Mouse (Mus musculus): ENCODE results near the gene Ethe1. TPM values are rescaled to one million over a fixed set of nuclear protein-coding genes. Genes with fewer than 3 reads are reported as not detected.

Ethe1 gene
- total RNA-seq, 2 experiments from 2014 or later = 9.4 to 10.0 TPM

Other genes with a start within 250 kb of the Ethe1 start
- gene Lypd5, start 238.3 kb upstream of the Ethe1 start, total RNA-seq (2021) = not detected
- gene Kcnn4, start 217.3 kb upstream of the Ethe1 start, total RNA-seq (2021) = 1 to 10 TPM in 1 of 2 experiments, under 1 TPM in 1; 0.14 to 1.8 TPM
- 10 to 100 TPM; 15.4 to 17.1 TPM for gene Smg9, start 187.9 kb upstream of the Ethe1 start, total RNA-seq (2021)
- under 1 TPM in 1 of 2 experiments, not detected in 1; 0.21 TPM for gene Irgc1, start 135.2 kb upstream of the Ethe1 start, total RNA-seq (2021)
- 1 to 10 TPM; 2.0 to 3.0 TPM for gene Plaur, start 125.1 kb upstream of the Ethe1 start, total RNA-seq (2021)
- 10 to 100 TPM; 14.7 to 17.4 TPM for gene Cadm4, start 105.5 kb upstream of the Ethe1 start, total RNA-seq (2021)
- 10 to 100 TPM; 11.4 to 11.6 TPM for gene Zfp428, start 80.5 kb upstream of the Ethe1 start, total RNA-seq (2021)
- gene AC161166.1, start 75.1 kb upstream of the Ethe1 start, total RNA-seq (2021) = not detected
- gene Irgq, start 56.9 kb upstream of the Ethe1 start, total RNA-seq (2021) = 10 to 100 TPM; 12.8 to 15.3 TPM
- gene Pinlyp, start 41.4 kb upstream of the Ethe1 start, total RNA-seq (2021) = not detected
- 10 to 100 TPM; 22.5 to 26.3 TPM for gene Xrcc1, start 41.3 kb upstream of the Ethe1 start, total RNA-seq (2021)
- gene Zfp575, start 98 bp downstream of the Ethe1 start, total RNA-seq (2021) = under 1 TPM; 0.59 to 0.95 TPM
- gene Phldb3, start 23.2 kb downstream of the Ethe1 start, total RNA-seq (2021) = under 1 TPM; 0.77 to 0.80 TPM
- gene Lypd3, start 49.0 kb downstream of the Ethe1 start, total RNA-seq (2021) = not detected
- gene Tex101, start 89.1 kb downstream of the Ethe1 start, total RNA-seq (2021) = not detected
- gene BC049730, start 121.7 kb downstream of the Ethe1 start, total RNA-seq (2021) = not detected
- gene Gm4763, start 139.4 kb downstream of the Ethe1 start, total RNA-seq (2021) = not detected
- gene Cd177, start 172.8 kb downstream of the Ethe1 start, total RNA-seq (2021) = under 1 TPM in 1 of 2 experiments, not detected in 1; 0.77 TPM
- not detected for gene Ceacam10, start 189.7 kb downstream of the Ethe1 start, total RNA-seq (2021)

Data from gastrocnemius, postnatal 10 days (tissue).